Mouse (Mus musculus) neural tube, postnatal 0 days (tissue): Measurements from ENCODE around the gene Csn2. TPM values are rescaled to one million over a fixed set of nuclear protein-coding genes. Genes with fewer than 3 reads are reported as not detected.

Experiments used
- polyA plus RNA-seq: library from polyadenylated mRNA; unstranded; fragments of >200 nt; fragmentation: Nextera tagmentation; extraction: Ambion mirVana; gene quantifications from 2 replicates; pipeline ENCODE4 v1.2.1, GENCODE M21; 2015

The Csn2 gene
- 0.18 TPM in 1 of 2 replicates, not detected in the other for polyA plus RNA-seq

DNA sequence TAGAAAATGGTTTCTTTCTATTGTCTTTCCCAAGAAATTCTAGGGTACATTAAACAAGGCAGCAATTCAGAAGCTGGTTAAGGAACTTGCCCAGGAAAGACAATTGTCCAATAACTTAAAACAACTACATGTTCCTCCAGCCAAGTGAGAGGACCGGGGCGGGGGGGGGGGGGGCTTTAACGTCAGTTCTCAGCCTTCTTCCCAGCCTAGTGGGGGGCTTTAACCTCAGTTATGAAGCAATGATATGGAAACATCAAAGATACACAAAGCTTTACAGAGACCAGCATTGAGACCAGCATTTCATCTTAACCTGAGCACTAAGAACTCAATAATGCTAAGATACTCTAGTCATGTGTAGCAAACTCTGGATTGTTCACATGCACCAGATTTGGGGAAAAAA, at the start of gene Csn2:
Gene Csn2, minus strand, starts transcription at position 101 of the 400 bp plus-strand sequence.

DNA sequence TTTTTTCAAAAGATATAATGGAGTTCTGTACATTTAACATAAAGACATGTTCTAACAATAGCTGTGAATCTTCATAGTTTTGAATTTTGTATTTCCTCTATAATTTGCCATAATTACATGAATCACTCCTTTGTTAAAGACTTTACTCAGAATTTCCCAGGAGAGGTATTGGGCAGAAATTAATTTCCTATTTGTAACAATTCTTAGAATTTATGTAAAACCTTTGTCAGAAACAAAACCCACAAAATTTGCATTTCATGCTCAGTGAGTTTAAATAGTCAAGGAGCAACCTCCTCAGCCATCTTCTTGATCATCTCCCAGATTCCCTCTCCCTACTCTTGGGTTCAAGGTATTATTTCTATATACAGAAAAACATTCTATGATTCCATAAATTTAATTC, 33.5 kb downstream of the Csn2 start, which contains the start of gene Csn1s1:
Gene Csn1s1, plus strand, starts transcription at position 301 of the 400 bp plus-strand sequence.

Other genes starting within 250 kb of the Csn2 start
- gene Ugt2a2, start 217.4 kb downstream of the Csn2 start, polyA plus RNA-seq, result not detected in 2 replicates
- gene Gm43638, start 212.8 kb downstream of the Csn2 start, polyA plus RNA-seq, result not detected in 2 replicates
- gene Ugt2a1, start 208.8 kb downstream of the Csn2 start, polyA plus RNA-seq, result not detected in 2 replicates
- gene Sult1b1, start 161.4 kb downstream of the Csn2 start, polyA plus RNA-seq, result not detected in 2 replicates
- not detected in 2 replicates for gene Sult1d1, start 130.6 kb downstream of the Csn2 start, polyA plus RNA-seq
- gene Sult1e1, start 108.0 kb downstream of the Csn2 start, polyA plus RNA-seq, result not detected in 2 replicates
- not detected in 2 replicates for gene Csn1s1, start 33.4 kb downstream of the Csn2 start, polyA plus RNA-seq
- not detected in 2 replicates for gene Csn1s2a, start 74.9 kb upstream of the Csn2 start, polyA plus RNA-seq
- gene Csn1s2b, start 108.5 kb upstream of the Csn2 start, polyA plus RNA-seq, result not detected in 2 replicates
- gene Prr27, start 126.1 kb upstream of the Csn2 start, polyA plus RNA-seq, result not detected in 2 replicates
- not detected in 2 replicates for gene Odam, start 185.4 kb upstream of the Csn2 start, polyA plus RNA-seq
- 0.47 TPM in 1 of 2 replicates, not detected in the other for gene Csn3, start 225.9 kb upstream of the Csn2 start, polyA plus RNA-seq